Mouse (Mus musculus): ENCODE data around the gene Nav2.

GRCm38 (mm10) chr7:49125545-49125944 is 217.0 kb downstream of the Nav2 start:
- TF ChIP-seq POLR2A (IDR thresholded peaks at IDR 0.05; ENCODE audit: borderline replicate concordance, extremely low read depth, insufficient read depth, insufficient read length, poor library complexity, severe bottlenecking) (no peak), CTCF (IDR thresholded peaks at IDR 0.05; ENCODE audit: borderline replicate concordance, extremely low read depth, insufficient read depth, insufficient read length) (peak; percentile 86)
